10 mouse cellular contexts compared by ENCODE assay signal in genomic region chr5:52110808-52111663, GRCm38 (mm10).
A peak's percentile ranks its signal among the peaks of the same experiment; 100 is the strongest.
DNase-seq lines count a peak whose midpoint lies in the region; ATAC-seq and TF ChIP-seq lines count a peak whose summit lies in the region.
"Had no signal": no experiment of that assay in that cellular context is flagged by ENCODE, and none has a peak within 500 bp of the region (broad histone marks: within the 10 kb centered on the region; RNA-seq: fewer than 3 reads in every experiment).

No protein-coding gene starts in this region.

- H3K4me2 ChIP-seq in intestine, postnatal 0 days (replicated peaks; ENCODE audit: low read depth): no peak overlapping the region
- no peak overlapping the region for H3K4me2 ChIP-seq in intestine, embryonic 16.5 days (ENCODE audit: low read depth, low read length)

- no peaks in the 10 kb centered on the region for H3K9me3 ChIP-seq in intestine, postnatal 0 days (ENCODE audit: control insufficient read depth)
- no peaks in the 10 kb centered on the region for H3K9me3 ChIP-seq in intestine, embryonic 16.5 days (ENCODE audit: control insufficient read depth, low read length)

- 71% methylated on average over 10 of the region's 10 CpGs for WGBS in intestine, postnatal 0 days
- WGBS in intestine, embryonic 16.5 days: 58% methylated on average over 10 of the region's 10 CpGs

- H3K27ac ChIP-seq in intestine, postnatal 0 days (ENCODE audit: low read depth, low read length): no peak overlapping the region
- no peak overlapping the region for H3K27ac ChIP-seq in intestine, embryonic 16.5 days (ENCODE audit: low read length)
- H3K27ac ChIP-seq: macrophage had no signal

- peaks cover 8% of the 10 kb centered on the region for H3K4me1 ChIP-seq in intestine, postnatal 0 days (replicated peaks; ENCODE audit: control insufficient read depth, insufficient read depth, low read length)
- peaks cover 12% of the 10 kb centered on the region for H3K4me1 ChIP-seq in intestine, embryonic 16.5 days (ENCODE audit: control insufficient read depth, insufficient read depth, low read length)

- peak; percentile 30 for TF ChIP-seq CTCF in intestine, postnatal 0 days (IDR thresholded peaks at IDR 0.05; ENCODE audit: low read depth)

- DNase-seq in cerebellum, postnatal 10 days: peak; percentile 43 to 50
- DNase-seq in cerebellum, adult 9-10 months: no peak
- DNase-seq in layer of hippocampus, adult 9-11 months: peak; percentile 56
- DNase-seq in right cerebral cortex, adult 2 months (ENCODE audit: low spot score in 2 of 2): peak; percentile 46 to 62
- no peak for DNase-seq in adrenal gland, postnatal 14 days
- no peak for DNase-seq in kidney, adult 8-10 months

- no peaks in the 10 kb centered on the region for H3K36me3 ChIP-seq in intestine, postnatal 0 days (ENCODE audit: control insufficient read depth, insufficient read depth)
- no peaks in the 10 kb centered on the region for H3K36me3 ChIP-seq in intestine, embryonic 16.5 days (ENCODE audit: control insufficient read depth, insufficient read depth, low read length)

- H3K27me3 ChIP-seq in intestine, postnatal 0 days (replicated peaks; ENCODE audit: control insufficient read depth, insufficient read depth, low read length): peaks cover 42% of the 10 kb centered on the region
- peaks cover 30% of the 10 kb centered on the region for H3K27me3 ChIP-seq in intestine, embryonic 16.5 days (replicated peaks; ENCODE audit: control insufficient read depth, insufficient read depth, low read length)

- no peak for ATAC-seq in intestine, postnatal 0 days
- no peak for ATAC-seq in intestine, embryonic 16.5 days
- ATAC-seq: Patski had no signal

- H3K9ac ChIP-seq in intestine, postnatal 0 days (ENCODE audit: low read depth, low read length): no peak overlapping the region
- no peak overlapping the region for H3K9ac ChIP-seq in intestine, embryonic 16.5 days (ENCODE audit: low read depth, low read length)

- no peak overlapping the region for H3K4me3 ChIP-seq in intestine, postnatal 0 days (ENCODE audit: low read depth, low read length)
- H3K4me3 ChIP-seq in intestine, embryonic 16.5 days (ENCODE audit: low read length): no peak overlapping the region

Comparison
In these comparisons a context has a peak if more than half of its experiments do, and no peak if none do; other contexts are left out.
1. DNase-seq: peak in cerebellum, postnatal 10 days (2 of 2), layer of hippocampus, adult 9-11 months (single experiment) and right cerebral cortex, adult 2 months (2 of 2); none in cerebellum, adult 9-10 months (single experiment), adrenal gland, postnatal 14 days (single experiment) and kidney, adult 8-10 months (0 of 2).